Mouse (Mus musculus) testis, adult 2 months (tissue): ENCODE results near the gene Slc2a3. TPM values are rescaled to one million over a fixed set of nuclear protein-coding genes. Genes with fewer than 3 reads are reported as not detected.

Source experiments
- H3K27ac ChIP-seq: fragments of 200-500 bp; 2 replicates; pipeline ENCODE4 v1.5.1; 2012; ENCODE audit warnings: low read depth, low read length; ENCODE audit not compliant: control insufficient read depth, insufficient read depth
- H3K27me3 ChIP-seq: fragments of 200-500 bp; 2 replicates; pipeline ENCODE4 v1.6.1; 2012; ENCODE audit warnings: mild to moderate bottlenecking, low read length, moderate library complexity; ENCODE audit not compliant: control insufficient read depth, insufficient read depth
- H3K36me3 ChIP-seq: fragments of 200-500 bp; 2 replicates; pipeline ENCODE4 v1.6.1; 2012; ENCODE audit warnings: mild to moderate bottlenecking, low read length; ENCODE audit not compliant: control insufficient read depth, insufficient read depth
- H3K4me1 ChIP-seq: fragments of 200-500 bp; 2 replicates; pipeline ENCODE4 v1.6.1; 2012; ENCODE audit warnings: low read length; ENCODE audit not compliant: control insufficient read depth, insufficient read depth
- H3K4me3 ChIP-seq: fragments of 200-500 bp; 2 replicates; pipeline ENCODE4 v1.5.1; 2012; ENCODE audit warnings: low read depth, mild to moderate bottlenecking, low read length, moderate library complexity, mixed read lengths; ENCODE audit not compliant: control insufficient read depth
- CTCF ChIP-seq: fragments of 200-500 bp; IDR thresholded peaks from 2 replicates; pipeline ENCODE4 v1.5.1; 2012; ENCODE audit warnings: low read depth, mild to moderate bottlenecking, inconsistent platforms, low read length, moderate library complexity; ENCODE audit not compliant: control insufficient read depth, insufficient read depth, insufficient replicate concordance
- POLR2A ChIP-seq: fragments of 200-500 bp; IDR thresholded peaks from 2 replicates; pipeline ENCODE4 v1.6.1; 2012; ENCODE audit warnings: low read depth, mild to moderate bottlenecking, inconsistent platforms, low read length, moderate library complexity; ENCODE audit not compliant: control insufficient read depth
- polyA plus RNA-seq: library from polyadenylated mRNA; depleted of rRNA; stranded (reverse); fragments of >200 nt; gene quantifications from 2 replicates; pipeline ENCODE4 v1.2.3, GENCODE M21; 2012

Slc2a3 gene
- polyA plus RNA-seq, 1 experiment, result 947 TPM

GRCm38 (mm10) chr6:122781167-122781566 is 20.3 kb downstream of the Slc2a3 start:
- no peak overlapping the region for H3K4me3 ChIP-seq
- no peaks in the 10 kb centered on the region for H3K4me1 ChIP-seq
- H3K27ac ChIP-seq, result no peak overlapping the region
- TF ChIP-seq POLR2A, result no peak
- no peak for TF ChIP-seq CTCF
- H3K27me3 ChIP-seq, result no peaks in the 10 kb centered on the region
- H3K36me3 ChIP-seq, result no peaks in the 10 kb centered on the region

DNA sequence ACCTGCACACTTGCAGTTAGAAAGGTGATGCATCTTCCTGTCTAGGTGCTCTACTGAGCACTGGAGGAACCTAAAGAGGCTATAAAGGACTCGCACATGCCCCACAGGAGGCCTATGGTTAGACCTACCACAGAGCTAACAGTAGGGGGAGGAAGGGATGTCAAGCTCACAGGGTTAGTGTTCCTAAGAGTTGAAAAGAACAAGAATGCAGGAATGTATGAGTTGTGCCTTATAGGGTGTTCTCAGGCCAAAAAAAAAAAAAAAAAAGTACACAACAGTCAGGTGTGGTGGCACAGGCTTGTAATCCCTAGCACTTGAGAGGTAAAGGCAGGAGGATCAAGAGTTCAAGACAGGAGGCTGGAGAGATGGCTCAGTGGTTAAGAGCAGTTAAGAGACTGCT is 21.5 kb downstream of the Slc2a3 start:
- Histone ChIP-seq H3K36me3 (no peaks in the 10 kb centered on the region), H3K4me1 (no peaks in the 10 kb centered on the region), H3K4me3 (no peak overlapping the region), H3K27ac (no peak overlapping the region), H3K27me3 (no peaks in the 10 kb centered on the region)
- no peak for TF ChIP-seq POLR2A
- TF ChIP-seq CTCF, result no peak

DNA sequence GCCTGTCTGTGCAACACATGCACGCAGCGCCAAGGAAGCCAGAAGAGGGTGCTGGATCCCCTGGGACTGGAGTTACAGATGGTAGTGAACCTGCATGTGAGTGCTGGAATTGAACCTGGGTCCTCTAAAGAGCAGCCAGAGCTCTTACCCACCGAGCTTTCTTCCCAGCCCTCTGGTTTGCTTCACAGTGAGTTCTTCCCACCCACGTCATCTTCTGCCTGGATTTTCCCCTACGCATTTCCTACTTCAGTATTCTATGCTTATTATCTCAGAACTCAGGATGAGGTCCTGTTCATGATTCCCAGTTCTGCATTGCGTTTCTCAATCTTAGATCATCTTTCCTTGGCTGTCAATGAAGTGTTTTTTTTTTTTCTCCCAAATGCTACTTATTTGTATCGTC is 25.4 kb downstream of the Slc2a3 start:
- Histone ChIP-seq H3K4me1 (no peaks in the 10 kb centered on the region), H3K27me3 (no peaks in the 10 kb centered on the region), H3K36me3 (no peaks in the 10 kb centered on the region), H3K4me3 (no peak overlapping the region), H3K27ac (no peak overlapping the region)
- no peak for TF ChIP-seq POLR2A
- TF ChIP-seq CTCF, result no peak

DNA sequence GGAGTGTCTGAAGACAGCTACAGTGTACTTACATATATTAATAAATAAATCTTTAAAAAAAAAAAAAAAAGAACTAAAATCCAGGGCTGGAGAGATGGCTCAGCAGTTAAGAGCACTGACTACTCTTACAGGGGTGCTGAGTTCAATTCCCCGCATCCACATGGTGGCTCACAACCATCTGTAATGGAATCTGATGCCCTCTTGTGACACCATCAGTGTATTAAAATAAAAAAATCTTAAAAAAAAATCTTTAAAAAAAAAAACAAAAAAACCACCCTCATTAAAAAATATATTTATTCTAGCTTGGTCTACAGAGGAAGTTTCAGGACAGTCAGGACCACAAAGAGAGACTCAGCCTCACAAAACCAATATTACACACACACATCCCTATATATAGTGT is 27.1 kb downstream of the Slc2a3 start:
- Histone ChIP-seq H3K4me1 (no peaks in the 10 kb centered on the region; the same call in 1 of the 2 replicates), H3K27me3 (no peaks in the 10 kb centered on the region), H3K27ac (no peak overlapping the region), H3K4me3 (no peak overlapping the region), H3K36me3 (no peaks in the 10 kb centered on the region; the same call in 1 of the 2 replicates)
- TF ChIP-seq CTCF, result no peak
- TF ChIP-seq POLR2A, result no peak

- H3K36me3 ChIP-seq, result no peaks in the 10 kb centered on the region; the same call in 1 of the 2 replicates
- H3K4me3 ChIP-seq, result no peak overlapping the region
- no peaks in the 10 kb centered on the region; the same call in 1 of the 2 replicates for H3K4me1 ChIP-seq
- H3K27ac ChIP-seq, result no peak overlapping the region
- H3K27me3 ChIP-seq, result no peaks in the 10 kb centered on the region
- no peak for TF ChIP-seq POLR2A
- TF ChIP-seq CTCF, result no peak
Observed at GRCm38 (mm10) chr6:122772701-122773100, 28.7 kb downstream of the Slc2a3 start.

GRCm38 (mm10) chr6:122770760-122771315 is 30.6 kb downstream of the Slc2a3 start:
- TF ChIP-seq POLR2A, result no peak
- no peak for TF ChIP-seq CTCF
- peak overlapping the region; percentile 97; the same call in 1 of the 2 replicates for H3K27ac ChIP-seq
- H3K36me3 ChIP-seq, result no peaks in the 10 kb centered on the region; the same call in 1 of the 2 replicates
- H3K4me3 ChIP-seq, result peak overlapping the region; percentile 93
- H3K27me3 ChIP-seq, result no peaks in the 10 kb centered on the region
- H3K4me1 ChIP-seq, result no peaks in the 10 kb centered on the region; the same call in 1 of the 2 replicates

- Histone ChIP-seq H3K27me3 (no peaks in the 10 kb centered on the region), H3K4me1 (no peaks in the 10 kb centered on the region; the same call in 1 of the 2 replicates), H3K27ac (peak overlapping the region; percentile 97), H3K36me3 (no peaks in the 10 kb centered on the region; the same call in 1 of the 2 replicates), H3K4me3 (peak overlapping the region; percentile 93)
- peak; percentile 43; the same call in 1 of the 2 replicates for TF ChIP-seq POLR2A
- no peak for TF ChIP-seq CTCF
Observed at GRCm38 (mm10) chr6:122769771-122770759, 31.4 kb downstream of the Slc2a3 start.
